Comparison of ENCODE assay signal across 15 mouse cellular contexts in genomic region chr6:36179895-36180294, GRCm38 (mm10).
"Had no signal": no experiment of that assay in that cellular context is flagged by ENCODE, and none has a peak within 500 bp of the region (broad histone marks: within the 10 kb centered on the region; RNA-seq: fewer than 3 reads in every experiment).

No protein-coding gene starts in this region.

- H3K9me3 ChIP-seq: liver, embryonic 13.5 days; liver, embryonic 15.5 days; midbrain, embryonic 13.5 days; midbrain, embryonic 15.5 days; neural tube, embryonic 12.5 days had no signal

- ATAC-seq: liver, postnatal 0 days; midbrain, embryonic 13.5 days; midbrain, embryonic 15.5 days had no signal

- DNase-seq: liver, embryonic 13.5 days; liver, postnatal 0 days; lung, adult 2 months; lung, postnatal 10 days; right cerebral cortex, postnatal 14 days; thymus, adult 2 months; thymus, postnatal 25 days; thymus, postnatal 4 days had no signal

- H3K9ac ChIP-seq: liver, embryonic 13.5 days; liver, embryonic 15.5 days; liver, postnatal 0 days; midbrain, embryonic 13.5 days; midbrain, embryonic 15.5 days; neural tube, embryonic 12.5 days had no signal

- H3K4me2 ChIP-seq: liver, embryonic 13.5 days; liver, embryonic 15.5 days; midbrain, embryonic 11.5 days; midbrain, embryonic 13.5 days; midbrain, embryonic 15.5 days; neural tube, embryonic 12.5 days had no signal

- H3K27ac ChIP-seq: liver, embryonic 13.5 days; liver, embryonic 15.5 days; macrophage; midbrain, embryonic 13.5 days; midbrain, embryonic 15.5 days; neural tube, embryonic 12.5 days had no signal

- H3K4me1 ChIP-seq: liver, embryonic 13.5 days; liver, embryonic 15.5 days; megakaryocyte, embryonic 14.5 days; midbrain, embryonic 13.5 days; midbrain, embryonic 15.5 days had no signal

- H3K27me3 ChIP-seq: liver, embryonic 13.5 days; liver, embryonic 15.5 days; megakaryocyte, embryonic 14.5 days; midbrain, embryonic 13.5 days; midbrain, embryonic 15.5 days; neural tube, embryonic 12.5 days had no signal

- H3K36me3 ChIP-seq: liver, embryonic 13.5 days; liver, embryonic 15.5 days; midbrain, embryonic 13.5 days; midbrain, embryonic 15.5 days; neural tube, embryonic 12.5 days had no signal

- H3K4me3 ChIP-seq: liver, embryonic 13.5 days; liver, embryonic 15.5 days; megakaryocyte, embryonic 14.5 days; midbrain, embryonic 13.5 days; midbrain, embryonic 15.5 days; neural tube, embryonic 12.5 days had no signal
